Mouse (Mus musculus) spleen, postnatal 4 days (tissue): ENCODE measurements around the gene Nova1.

Experiments used
- DNase-seq, 2 experiments: peaks; one replicate each; pipeline ENCODE4 v3.0.0; 2022; ENCODE audit warnings: low spot score in 2 of 2

Gene Nova1

GRCm38 (mm10) chr12:46818856-46819347 is at the start of gene Nova1:
Gene Nova1 (minus strand): TSS chr12:46818929.
- peak; percentile 13 to 65 for DNase-seq

- peak; percentile 67 to 82 for DNase-seq
Observed at GRCm38 (mm10) chr12:46819348-46820022, 756 bp upstream of the Nova1 start.

- DNase-seq: peak in 1 of 2 experiments; percentile 56
Observed at GRCm38 (mm10) chr12:46818021-46818855, 491 bp downstream of the Nova1 start.

GRCm38 (mm10) chr12:46817211-46817803 is 1.4 kb downstream of the Nova1 start:
- DNase-seq: no peak

- no peak for DNase-seq
Observed at GRCm38 (mm10) chr12:46816291-46816690, 2.4 kb downstream of the Nova1 start.

- no peak for DNase-seq
Observed at GRCm38 (mm10) chr12:46815697-46816096, 3.0 kb downstream of the Nova1 start.

GRCm38 (mm10) chr12:46814820-46815219 is 3.9 kb downstream of the Nova1 start:
- DNase-seq: no peak

GRCm38 (mm10) chr12:46801311-46801710 is 17.4 kb downstream of the Nova1 start:
- DNase-seq: no peak

- DNase-seq: no peak
Observed at GRCm38 (mm10) chr12:46782301-46783280, 36.1 kb downstream of the Nova1 start.

GRCm38 (mm10) chr12:46781481-46781880 is 37.2 kb downstream of the Nova1 start:
- DNase-seq: no peak

GRCm38 (mm10) chr12:46780983-46781382 is 37.7 kb downstream of the Nova1 start:
- DNase-seq: no peak

- DNase-seq: no peak
Observed at GRCm38 (mm10) chr12:46759450-46759849, 59.3 kb downstream of the Nova1 start.

GRCm38 (mm10) chr12:46754325-46754848 is 64.3 kb downstream of the Nova1 start:
- no peak for DNase-seq

GRCm38 (mm10) chr12:46753096-46753495 is 65.6 kb downstream of the Nova1 start:
- DNase-seq: no peak

- no peak for DNase-seq
Observed at GRCm38 (mm10) chr12:46733261-46733660, 85.5 kb downstream of the Nova1 start.

- DNase-seq: no peak
Observed at GRCm38 (mm10) chr12:46731943-46732342, 86.8 kb downstream of the Nova1 start.

GRCm38 (mm10) chr12:46721914-46722313 is 96.8 kb downstream of the Nova1 start:
- DNase-seq: no peak

GRCm38 (mm10) chr12:46719076-46719475 is 99.7 kb downstream of the Nova1 start:
- no peak for DNase-seq

- no peak for DNase-seq
Observed at GRCm38 (mm10) chr12:46710094-46710493, 108.6 kb downstream of the Nova1 start.

- DNase-seq: no peak
Observed at GRCm38 (mm10) chr12:46709475-46709874, 109.3 kb downstream of the Nova1 start.

- no peak for DNase-seq
Observed at GRCm38 (mm10) chr12:46700202-46700601, 118.5 kb downstream of the Nova1 start.
